In the genomic region with DNA sequence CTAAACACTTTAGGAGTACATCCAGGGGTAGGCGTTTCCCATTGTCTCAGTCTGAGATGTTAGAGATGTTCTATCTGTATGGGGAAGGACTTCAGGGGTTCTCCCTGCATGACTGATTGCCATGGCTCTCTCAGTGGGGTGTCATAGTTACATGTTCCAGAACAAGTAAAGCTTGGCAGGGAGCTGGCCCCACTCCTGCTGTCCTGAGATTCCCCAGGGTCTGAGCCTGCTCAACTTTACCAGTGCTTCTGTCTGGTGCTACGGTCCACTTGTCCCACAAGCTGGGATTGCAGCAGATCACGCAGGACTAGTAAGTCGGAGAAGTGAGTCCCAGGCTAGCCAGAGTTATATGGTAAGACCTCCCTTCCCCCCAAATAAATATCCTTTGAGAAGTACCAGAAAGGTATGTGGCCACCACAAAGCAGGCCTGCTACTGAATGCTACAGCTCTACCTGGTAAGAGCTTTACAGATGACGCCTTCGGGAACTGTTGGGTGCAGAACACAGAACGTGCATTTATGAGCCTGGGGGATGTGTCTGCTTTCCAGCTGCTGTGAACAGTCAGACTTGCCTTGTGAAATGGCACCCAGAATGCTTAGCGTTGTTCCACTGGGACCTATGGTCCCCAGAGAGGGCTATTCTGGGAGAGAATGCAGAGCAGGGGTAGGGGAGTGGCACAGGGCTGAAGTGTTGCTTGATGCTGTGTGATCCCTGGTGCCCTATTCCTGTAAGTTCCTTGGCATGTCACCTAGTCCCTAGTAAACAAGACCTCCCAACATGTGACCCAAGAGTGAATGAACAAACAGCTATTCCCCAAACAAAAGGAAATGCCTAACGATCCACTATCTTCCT, we compare ENCODE assay signal across 10 mouse cellular contexts.
DNase-seq lines count a peak whose midpoint lies in the region; ATAC-seq and TF ChIP-seq lines count a peak whose summit lies in the region.
"Had no signal": no experiment of that assay in that cellular context is flagged by ENCODE, and none has a peak within 500 bp of the region (broad histone marks: within the 10 kb centered on the region; RNA-seq: fewer than 3 reads in every experiment).

No protein-coding gene starts in this region.

- TF ChIP-seq CTCF in intestine, postnatal 0 days (IDR thresholded peaks at IDR 0.05; ENCODE audit: low read depth): no peak
- TF ChIP-seq CTCF in left cerebral cortex, adult 2 months (IDR thresholded peaks at IDR 0.05): no peak

- peak; percentile 43; the same call in 1 of the 2 replicates for ATAC-seq in intestine, embryonic 14.5 days (replicated peaks; ENCODE audit: low FRiP score, low TSS enrichment, low read depth)
- ATAC-seq in intestine, postnatal 0 days: no peak
- ATAC-seq in heart, embryonic 12.5 days (ENCODE audit: insufficient number of reproducible peaks, low FRiP score): no peak

- H3K36me3 ChIP-seq in intestine, embryonic 14.5 days (ENCODE audit: control insufficient read depth, insufficient read depth, low read length): no peaks in the 10 kb centered on the region
- H3K36me3 ChIP-seq in intestine, postnatal 0 days (ENCODE audit: control insufficient read depth, insufficient read depth): no peaks in the 10 kb centered on the region
- no peaks in the 10 kb centered on the region for H3K36me3 ChIP-seq in heart, embryonic 12.5 days
- H3K36me3 ChIP-seq: neural tube, embryonic 12.5 days had no signal

- H3K4me3 ChIP-seq in intestine, embryonic 14.5 days (ENCODE audit: low read depth, low read length): no peak overlapping the region
- no peak overlapping the region for H3K4me3 ChIP-seq in intestine, postnatal 0 days (ENCODE audit: low read depth, low read length)
- H3K4me3 ChIP-seq in brown adipose tissue, adult 24 weeks (ENCODE audit: insufficient read depth, low read depth, low read length): no peak overlapping the region
- no peak overlapping the region for H3K4me3 ChIP-seq in heart, embryonic 12.5 days
- no peak overlapping the region for H3K4me3 ChIP-seq in left cerebral cortex, adult 2 months
- H3K4me3 ChIP-seq: megakaryocyte, embryonic 14.5 days; neural tube, embryonic 12.5 days had no signal

- DNase-seq in intestine, embryonic 14.5 days (ENCODE audit: low spot score): no peak
- DNase-seq in lung, postnatal 14 days: peak; percentile 63
- DNase-seq in left cerebral cortex, adult 2 months (ENCODE audit: extremely low spot score in 1 of 2, low spot score in 2 of 2): no peak
- no peak for DNase-seq in frontal cortex, postnatal 14 days (ENCODE audit: low spot score in 2 of 2)
- DNase-seq in urinary bladder, postnatal 4 days (ENCODE audit: low spot score in 2 of 2): no peak

- no peaks in the 10 kb centered on the region for H3K9me3 ChIP-seq in intestine, embryonic 14.5 days (ENCODE audit: control insufficient read depth, low read length)
- no peaks in the 10 kb centered on the region for H3K9me3 ChIP-seq in intestine, postnatal 0 days (ENCODE audit: control insufficient read depth)
- H3K9me3 ChIP-seq in heart, embryonic 12.5 days (replicated peaks): no peaks in the 10 kb centered on the region
- H3K9me3 ChIP-seq: megakaryocyte, embryonic 14.5 days; neural tube, embryonic 12.5 days had no signal

- H3K4me2 ChIP-seq in intestine, embryonic 14.5 days (ENCODE audit: low read length): no peak overlapping the region
- H3K4me2 ChIP-seq in intestine, postnatal 0 days (replicated peaks; ENCODE audit: low read depth): no peak overlapping the region
- H3K4me2 ChIP-seq in heart, embryonic 12.5 days: no peak overlapping the region
- H3K4me2 ChIP-seq: neural tube, embryonic 12.5 days had no signal

- no peak overlapping the region for H3K27ac ChIP-seq in intestine, embryonic 14.5 days (ENCODE audit: low read depth)
- H3K27ac ChIP-seq in intestine, postnatal 0 days (ENCODE audit: low read depth, low read length): no peak overlapping the region
- H3K27ac ChIP-seq in brown adipose tissue, adult 24 weeks (replicated peaks; ENCODE audit: low read depth, low read length): peak overlapping the region; percentile 79
- H3K27ac ChIP-seq in heart, embryonic 12.5 days (ENCODE audit: poor library complexity, severe bottlenecking): peak overlapping the region; percentile 54; the same call in 1 of the 2 replicates
- H3K27ac ChIP-seq in left cerebral cortex, adult 2 months: no peak overlapping the region
- H3K27ac ChIP-seq: neural tube, embryonic 12.5 days had no signal

- intact Hi-C loops in left cerebral cortex, adult 2 months (cut with DNase I): no loop called here

- no peak overlapping the region for H3K9ac ChIP-seq in intestine, embryonic 14.5 days (ENCODE audit: low read length)
- no peak overlapping the region for H3K9ac ChIP-seq in intestine, postnatal 0 days (ENCODE audit: low read depth, low read length)
- H3K9ac ChIP-seq in heart, embryonic 12.5 days: no peak overlapping the region
- H3K9ac ChIP-seq: neural tube, embryonic 12.5 days had no signal

- H3K4me1 ChIP-seq in intestine, embryonic 14.5 days (replicated peaks; ENCODE audit: control insufficient read depth, insufficient read depth, low read length): no peaks in the 10 kb centered on the region
- H3K4me1 ChIP-seq in intestine, postnatal 0 days (replicated peaks; ENCODE audit: control insufficient read depth, insufficient read depth, low read length): no peaks in the 10 kb centered on the region
- H3K4me1 ChIP-seq in brown adipose tissue, adult 24 weeks (ENCODE audit: control insufficient read depth, insufficient read depth, insufficient read length, low read length): peaks cover 39% of the 10 kb centered on the region
- H3K4me1 ChIP-seq in heart, embryonic 12.5 days (replicated peaks): peaks cover 20% of the 10 kb centered on the region

- H3K27me3 ChIP-seq in intestine, embryonic 14.5 days (replicated peaks; ENCODE audit: control insufficient read depth, insufficient read depth, low read length): no peaks in the 10 kb centered on the region
- H3K27me3 ChIP-seq in intestine, postnatal 0 days (replicated peaks; ENCODE audit: control insufficient read depth, insufficient read depth, low read length): no peaks in the 10 kb centered on the region
- no peaks in the 10 kb centered on the region for H3K27me3 ChIP-seq in heart, embryonic 12.5 days (replicated peaks)
- H3K27me3 ChIP-seq: neural tube, embryonic 12.5 days had no signal

- WGBS in intestine, embryonic 14.5 days: 58% methylated on average over 9 of the region's 9 CpGs
- WGBS in intestine, postnatal 0 days: 78% methylated on average over 9 of the region's 9 CpGs
- 66% methylated on average over 9 of the region's 9 CpGs for WGBS in heart, embryonic 12.5 days

Comparison
In these comparisons a context has a peak if more than half of its experiments do, and no peak if none do; other contexts are left out.
1. H3K27ac ChIP-seq: peak in brown adipose tissue, adult 24 weeks (single experiment) and heart, embryonic 12.5 days (single experiment); none in intestine, embryonic 14.5 days (single experiment), intestine, postnatal 0 days (single experiment) and left cerebral cortex, adult 2 months (single experiment).